Mouse (Mus musculus): ENCODE data around the gene Fbxl5.

The Fbxl5 gene

GRCm38 (mm10) chr5:43827366-43827765 is 5.9 kb upstream of the Fbxl5 start:
- no peak for DNase-seq (ENCODE audit: low spot score)

DNA sequence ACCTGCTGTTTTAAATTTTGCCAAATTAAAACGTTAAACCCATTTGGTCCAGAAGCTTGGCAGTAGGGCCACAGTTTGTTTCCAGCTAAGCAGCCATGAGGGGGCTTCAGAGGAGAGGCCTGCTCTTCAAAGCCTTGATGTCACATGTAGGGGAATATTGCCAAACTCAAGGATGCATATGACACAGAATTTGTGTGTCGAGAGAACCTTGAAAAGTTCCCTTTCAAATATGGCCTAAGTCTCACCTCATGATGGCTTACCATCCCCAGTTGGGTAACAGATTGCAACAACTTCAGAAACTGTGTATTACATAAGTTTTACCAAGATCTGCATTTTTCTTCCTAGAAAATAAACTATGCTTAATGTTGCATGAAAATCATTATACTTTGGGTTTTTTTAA is 5.4 kb upstream of the Fbxl5 start:
- no peak for DNase-seq (ENCODE audit: low spot score)

DNA sequence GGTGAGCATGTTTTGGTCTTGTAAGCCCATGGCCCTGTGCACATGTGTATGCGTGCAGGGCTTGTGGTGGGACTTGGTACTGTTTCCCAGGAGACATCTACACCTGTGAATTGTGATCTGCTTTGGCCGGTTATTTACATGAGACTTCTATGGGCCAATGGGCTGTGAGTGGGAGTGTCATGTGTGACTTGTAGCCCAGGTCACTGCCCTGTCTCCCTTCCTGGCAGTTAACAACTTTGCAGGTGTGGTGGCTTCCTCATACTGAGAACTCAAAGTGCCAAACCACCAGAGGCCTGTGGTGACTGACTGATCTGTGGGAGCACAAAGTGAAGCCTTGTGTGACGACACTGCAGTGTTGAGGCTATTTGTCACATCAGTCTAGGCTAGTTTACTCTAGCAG is 3.1 kb upstream of the Fbxl5 start:
- no peak for DNase-seq (ENCODE audit: low spot score)

DNA sequence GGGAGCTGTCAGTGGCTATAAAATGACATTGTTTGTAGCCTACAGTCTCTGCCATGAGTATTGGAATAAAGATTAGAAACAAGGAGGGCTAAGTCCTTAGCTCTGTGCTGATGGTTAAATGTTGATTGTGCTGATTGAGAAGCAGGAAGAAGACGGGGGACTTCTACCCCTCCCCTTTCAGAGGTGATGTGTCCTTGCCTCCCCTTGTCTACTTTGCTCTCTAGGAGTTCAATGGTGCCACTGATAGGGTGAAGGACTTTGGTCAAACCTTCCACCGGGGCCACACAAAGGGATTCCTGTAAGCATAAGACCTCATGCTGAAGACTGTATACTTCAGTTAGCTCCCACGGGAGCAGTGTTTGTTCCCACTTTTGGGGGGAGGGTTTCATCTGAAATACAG is 1.4 kb upstream of the Fbxl5 start:
- DNase-seq (ENCODE audit: low spot score): no peak

- no peak for DNase-seq (ENCODE audit: low spot score)
Measured at GRCm38 (mm10) chr5:43822199-43822598, 761 bp upstream of the Fbxl5 start.

DNA sequence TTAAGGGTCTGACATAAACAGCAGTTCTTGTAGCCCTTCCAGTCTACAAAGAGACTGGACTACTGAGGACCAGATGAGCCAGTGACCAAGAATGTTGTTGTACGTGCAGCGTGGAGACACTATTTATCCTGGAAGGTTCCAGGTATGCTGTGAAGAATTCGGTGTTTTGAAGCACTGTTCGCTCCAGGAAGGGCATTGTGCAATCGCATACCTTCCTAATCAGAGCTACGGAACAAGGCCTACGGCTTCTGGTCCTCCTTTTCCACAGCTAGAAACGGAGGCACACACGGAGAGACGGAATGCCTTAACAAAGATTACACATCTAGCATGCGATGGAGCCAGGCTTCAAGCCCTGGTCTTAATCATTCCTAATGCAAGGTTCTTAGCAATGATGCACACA is 653 bp downstream of the Fbxl5 start:
- no peak for DNase-seq (ENCODE audit: low spot score)

DNA sequence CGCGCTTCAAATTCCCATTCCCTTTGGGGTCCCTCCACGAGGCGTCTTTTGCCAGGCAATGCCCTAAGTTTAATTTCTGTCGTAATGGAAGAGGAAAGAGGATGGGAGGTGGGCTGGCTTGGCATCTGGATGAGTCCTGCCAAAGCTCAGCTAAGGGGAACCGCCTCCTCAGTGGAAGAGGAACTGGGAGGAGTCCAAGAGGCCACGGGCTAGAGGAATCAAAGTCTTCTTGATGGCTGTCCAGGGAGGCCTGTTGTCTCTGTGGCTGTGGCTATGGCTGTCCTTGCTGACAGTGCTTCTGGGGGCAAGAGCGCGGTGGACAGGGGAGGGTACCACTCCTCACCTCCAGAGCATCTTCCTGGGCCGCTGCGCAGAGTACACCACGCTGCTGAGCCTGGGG is 2.7 kb downstream of the Fbxl5 start, which contains the start of gene Bst1:
Gene Bst1, plus strand, starts transcription at position 191 of the 400 bp plus-strand sequence.
- no peak for DNase-seq (ENCODE audit: low spot score)

GRCm38 (mm10) chr5:43815769-43816168 is 5.7 kb downstream of the Fbxl5 start:
- no peak for DNase-seq (ENCODE audit: low spot score)

GRCm38 (mm10) chr5:43814536-43814935 is 6.9 kb downstream of the Fbxl5 start:
- DNase-seq (ENCODE audit: low spot score): no peak

GRCm38 (mm10) chr5:43810427-43811062 is 10.9 kb downstream of the Fbxl5 start:
- DNase-seq (ENCODE audit: low spot score): no peak

- DNase-seq (ENCODE audit: low spot score): peak; percentile 54
Measured at GRCm38 (mm10) chr5:43807744-43808696, 13.4 kb downstream of the Fbxl5 start.

DNA sequence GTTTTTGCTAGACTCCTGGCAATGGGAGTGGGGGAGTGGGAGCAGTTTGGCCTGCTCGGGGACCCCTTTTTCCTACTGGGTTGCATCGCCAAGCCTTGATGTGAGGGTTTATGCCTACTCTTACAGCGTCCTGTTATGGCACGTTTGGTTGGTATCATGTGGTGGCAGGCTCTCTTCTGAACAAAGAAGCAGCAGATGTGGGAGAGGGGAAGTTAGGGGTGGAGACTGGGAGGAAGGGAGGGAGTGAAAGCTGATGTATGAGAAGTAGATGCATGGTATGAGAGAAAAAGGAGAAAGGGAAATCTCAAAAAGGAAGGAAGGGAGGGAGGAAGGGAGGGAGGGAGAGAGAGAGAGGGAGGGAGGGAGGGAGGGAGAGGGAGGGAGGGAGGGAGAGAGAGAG is 14.5 kb downstream of the Fbxl5 start:
- no peak for DNase-seq (ENCODE audit: low spot score)

DNA sequence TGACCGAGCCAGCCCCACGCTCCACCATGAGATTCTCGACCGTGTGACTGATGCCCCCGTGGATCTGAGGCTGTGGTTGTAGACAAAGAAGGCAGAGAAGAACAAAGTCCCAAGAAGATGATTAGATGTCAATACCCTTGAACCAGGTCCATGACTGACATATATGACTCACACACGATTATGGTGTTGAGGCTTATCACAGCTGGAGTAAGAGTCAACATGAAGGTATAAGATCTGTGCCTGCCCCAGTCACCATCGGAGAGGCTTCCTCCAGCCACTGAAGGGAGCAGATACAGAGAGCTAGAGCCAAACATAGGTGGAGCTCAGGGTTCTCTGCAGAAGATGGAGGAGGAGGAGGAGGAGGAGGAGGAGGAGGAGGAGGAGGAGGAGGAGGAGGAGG is 15.1 kb downstream of the Fbxl5 start:
- DNase-seq (ENCODE audit: low spot score): no peak

GRCm38 (mm10) chr5:43805401-43805800 is 16.0 kb downstream of the Fbxl5 start:
- no peak for DNase-seq (ENCODE audit: low spot score)

- DNase-seq (ENCODE audit: low spot score): no peak
Measured at GRCm38 (mm10) chr5:43801798-43802197, 19.6 kb downstream of the Fbxl5 start.

GRCm38 (mm10) chr5:43801253-43801652 is 20.2 kb downstream of the Fbxl5 start:
- no peak for DNase-seq (ENCODE audit: low spot score)

GRCm38 (mm10) chr5:43800700-43801099 is 20.7 kb downstream of the Fbxl5 start:
- DNase-seq (ENCODE audit: low spot score): no peak

- DNase-seq (ENCODE audit: low spot score): no peak
Measured at GRCm38 (mm10) chr5:43799530-43799929, 21.9 kb downstream of the Fbxl5 start.

- no peak for DNase-seq (ENCODE audit: low spot score)
Measured at GRCm38 (mm10) chr5:43792354-43792753, 29.1 kb downstream of the Fbxl5 start.

- no peak for DNase-seq (ENCODE audit: low spot score)
Measured at GRCm38 (mm10) chr5:43787976-43788752, 33.3 kb downstream of the Fbxl5 start.

GRCm38 (mm10) chr5:43786607-43787006 is 34.8 kb downstream of the Fbxl5 start:
- DNase-seq (ENCODE audit: low spot score): no peak

GRCm38 (mm10) chr5:43783996-43784395 is 37.4 kb downstream of the Fbxl5 start:
- DNase-seq (ENCODE audit: low spot score): no peak
